Comparison of ENCODE assay signal across 27 mouse cellular contexts in the genomic region with DNA sequence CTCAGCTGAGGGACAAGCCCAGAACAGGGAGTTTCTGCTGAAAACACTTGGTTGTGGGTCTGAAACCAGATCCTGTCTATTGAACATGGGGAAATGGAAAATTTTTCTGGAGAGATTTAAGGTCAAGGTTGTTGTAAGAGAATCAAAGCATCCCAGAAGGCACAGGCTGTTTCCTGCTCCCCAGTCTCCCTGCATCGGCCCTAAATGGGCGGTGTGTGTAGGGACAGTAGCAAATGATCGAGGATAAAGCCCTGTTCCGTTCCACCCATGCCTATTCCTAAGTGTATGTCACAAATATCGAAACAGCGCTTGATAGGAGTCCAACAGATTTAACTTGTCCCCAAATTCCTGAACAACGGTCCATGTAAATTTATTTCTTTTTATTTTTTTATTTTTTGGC. TPM values are rescaled to one million over a fixed set of nuclear protein-coding genes. Genes with fewer than 3 reads are reported as not detected.
DNase-seq lines count a peak whose midpoint lies in the region; ATAC-seq and TF ChIP-seq lines count a peak whose summit lies in the region.
"Had no signal": no experiment of that assay in that cellular context is flagged by ENCODE, and none has a peak within 500 bp of the region (broad histone marks: within the 10 kb centered on the region; RNA-seq: fewer than 3 reads in every experiment).

No protein-coding gene starts in this region.

- H3K4me2 ChIP-seq in forebrain, postnatal 0 days (ENCODE audit: low read depth): peak overlapping the region; percentile 81; the same call in 1 of the 2 replicates
- H3K4me2 ChIP-seq in forebrain, embryonic 12.5 days: no peak overlapping the region

- H3K27ac ChIP-seq in forebrain, postnatal 0 days (ENCODE audit: low read depth, low read length): no peak overlapping the region
- H3K27ac ChIP-seq in forebrain, embryonic 12.5 days: no peak overlapping the region
- H3K27ac ChIP-seq in left cerebral cortex, adult 2 months: peak overlapping the region; percentile 94; the same call in 1 of the 2 replicates
- H3K27ac ChIP-seq: heart, embryonic 10.5 days; heart, embryonic 15.5 days; kidney, embryonic 15.5 days; limb, embryonic 10.5 days; limb, embryonic 15.5 days; liver, embryonic 13.5 days; stomach, embryonic 15.5 days had no signal

- H3K9me3 ChIP-seq in forebrain, postnatal 0 days (ENCODE audit: low read length): no peaks in the 10 kb centered on the region
- no peaks in the 10 kb centered on the region for H3K9me3 ChIP-seq in forebrain, embryonic 12.5 days
- H3K9me3 ChIP-seq: G1E; heart, embryonic 10.5 days; heart, embryonic 15.5 days; kidney, embryonic 15.5 days; limb, embryonic 10.5 days; limb, embryonic 15.5 days; liver, embryonic 13.5 days; stomach, embryonic 15.5 days had no signal

- no peaks in the 10 kb centered on the region for H3K27me3 ChIP-seq in forebrain, postnatal 0 days (ENCODE audit: insufficient read depth, low read length)
- peaks cover 26% of the 10 kb centered on the region for H3K27me3 ChIP-seq in forebrain, embryonic 12.5 days
- H3K27me3 ChIP-seq: stomach, embryonic 15.5 days had no signal

- WGBS in forebrain, postnatal 0 days: 88% methylated on average over 7 of the region's 7 CpGs
- WGBS in forebrain, embryonic 12.5 days: 90% methylated on average over 7 of the region's 7 CpGs

- no peak overlapping the region for H3K4me3 ChIP-seq in forebrain, postnatal 0 days (ENCODE audit: low read depth, low read length)
- no peak overlapping the region for H3K4me3 ChIP-seq in forebrain, embryonic 12.5 days (replicated peaks)
- H3K4me3 ChIP-seq in left cerebral cortex, adult 2 months: peak overlapping the region; percentile 55

- 0 out of 2 replicates have a peak, but pooled peaks cover 4% of the 10 kb centered on the region for H3K4me1 ChIP-seq in forebrain, postnatal 0 days (ENCODE audit: insufficient read depth)
- 0 out of 2 replicates have a peak, but pooled peaks cover 7% of the 10 kb centered on the region for H3K4me1 ChIP-seq in forebrain, embryonic 12.5 days
- H3K4me1 ChIP-seq: stomach, embryonic 15.5 days had no signal

- no peak for TF ChIP-seq CTCF in forebrain, postnatal 0 days (IDR thresholded peaks at IDR 0.05; ENCODE audit: low read depth)
- TF ChIP-seq CTCF in left cerebral cortex, adult 2 months (IDR thresholded peaks at IDR 0.05): no peak

- intact Hi-C loops in left cerebral cortex, adult 2 months (cut with DNase I): loop anchor here (2.0 kb wide), 1 partner anchor 35 kb away; no protein-coding TSS in a partner anchor
- intact Hi-C loops in left cerebral cortex, postnatal 10 days (cut with DNase I): no loop called here

- no peak for ATAC-seq in forebrain, postnatal 0 days
- no peak for ATAC-seq in forebrain, embryonic 12.5 days (ENCODE audit: low FRiP score)
- ATAC-seq: lung, postnatal 0 days had no signal

- DNase-seq in adrenal gland, adult 2 months: peak; percentile 38
- DNase-seq in adrenal gland, adult 8-10 months: no peak
- DNase-seq in forebrain, postnatal 0 days: no peak
- DNase-seq in left cerebral cortex, adult 2 months (ENCODE audit: extremely low spot score in 1 of 2, low spot score in 2 of 2): no peak
- no peak for DNase-seq in left cerebral cortex, postnatal 10 days (ENCODE audit: extremely low spot score in 1 of 2, low spot score in 2 of 2)
- DNase-seq in adrenal gland, postnatal 14 days: peak; percentile 40
- DNase-seq in frontal cortex, adult 2 months (ENCODE audit: extremely low spot score in 1 of 2, low spot score in 1 of 2): no peak
- DNase-seq: cerebellum, adult 8-10 months; gastrocnemius, postnatal 14 days; heart, postnatal 36 days; kidney, adult 18-20 months; kidney, postnatal 25 days; liver, embryonic 13.5 days; lung, adult 18-20 months; lung, postnatal 4 days; right cerebral cortex, postnatal 25 days; thymus, postnatal 25 days had no signal

- H3K36me3 ChIP-seq in forebrain, postnatal 0 days (ENCODE audit: insufficient read depth): no peaks in the 10 kb centered on the region
- no peaks in the 10 kb centered on the region for H3K36me3 ChIP-seq in forebrain, embryonic 12.5 days (replicated peaks)
- H3K36me3 ChIP-seq: G1E; heart, embryonic 10.5 days; heart, embryonic 15.5 days; kidney, embryonic 15.5 days; limb, embryonic 10.5 days; limb, embryonic 15.5 days; liver, embryonic 13.5 days; stomach, embryonic 15.5 days had no signal

- no peak overlapping the region for H3K9ac ChIP-seq in forebrain, postnatal 0 days
- H3K9ac ChIP-seq in forebrain, embryonic 12.5 days: no peak overlapping the region
- H3K9ac ChIP-seq: kidney, embryonic 15.5 days; limb, embryonic 15.5 days; liver, embryonic 13.5 days; stomach, embryonic 15.5 days had no signal

RNA-seq across cellular contexts. Expression of a gene that starts 1.1 kb away (rescaled TPM):
- 100 to 1,000 TPM; 109 to 271 TPM for total RNA-seq in adrenal gland, adult 2 months (2021)
- 81.1 and 137 TPM in 2 replicates for polyA plus RNA-seq in adrenal gland, adult 2 months (2012; rRNA removed)
- 100 to 1,000 TPM; 138 to 583 (median 298) TPM for total RNA-seq in adrenal gland, adult 8-10 months (2022)
- 46.4 and 58.7 TPM in 2 replicates for total RNA-seq in forebrain, postnatal 0 days (2014; rRNA removed)
- 15.8 and 27.0 TPM in 2 replicates for polyA plus RNA-seq in forebrain, postnatal 0 days (2015; fragmentation: Nextera tagmentation; extraction: Ambion mirVana)
- 3.1 and 3.8 TPM in 2 replicates for polyA plus RNA-seq in forebrain, embryonic 12.5 days (2016; fragmentation: Nextera tagmentation; extraction: Ambion mirVana)
- 100 to 1,000 TPM; 442 to 451 TPM for total RNA-seq in left cerebral cortex, adult 2 months (2021)
- 100 to 1,000 TPM; 166 to 168 TPM for total RNA-seq in left cerebral cortex, postnatal 10 days (2021)
- total RNA-seq in adrenal gland, postnatal 14 days (2021): 192 and 214 TPM in 2 replicates
- 366 and 429 TPM in 2 replicates for polyA plus RNA-seq in frontal cortex, adult 2 months (2012; rRNA removed)
- polyA plus RNA-seq: erythroblast, embryonic 14.5 days; G1E had no signal

Comparison
In these comparisons a context has a peak if more than half of its experiments do, and no peak if none do; other contexts are left out.
1. DNase-seq: peak in adrenal gland, adult 2 months (single experiment) and adrenal gland, postnatal 14 days (single experiment); none in adrenal gland, adult 8-10 months (single experiment), forebrain, postnatal 0 days (single experiment), left cerebral cortex, adult 2 months (0 of 2), left cerebral cortex, postnatal 10 days (0 of 2) and frontal cortex, adult 2 months (0 of 2).